Mouse (Mus musculus): ENCODE measurements around the gene Astn2.

Astn2 gene

GRCm38 (mm10) chr4:66344632-66345031 lies 59.8 kb downstream of the Astn2 start:
- Histone ChIP-seq H3K36me3 (ENCODE audit: insufficient read depth, low read length) (no peaks in the 10 kb centered on the region), H3K9me3 (ENCODE audit: low read length) (no peaks in the 10 kb centered on the region), H3K27me3 (ENCODE audit: insufficient read depth, low read length) (0 out of 2 replicates have a peak, but pooled peaks cover 3% of the 10 kb centered on the region), H3K4me3 (replicated peaks; ENCODE audit: low read length) (no peak overlapping the region), H3K4me1 (replicated peaks; ENCODE audit: low read depth, low read length) (no peaks in the 10 kb centered on the region)
- TF ChIP-seq CTCF (conservative IDR thresholded peaks at IDR 0.05; ENCODE audit: low read length) (no peak), NANOG (IDR thresholded peaks at IDR 0.05; ENCODE audit: borderline replicate concordance, low read length) (no peak), POU5F1 (IDR thresholded peaks at IDR 0.05; ENCODE audit: borderline replicate concordance, low read length) (no peak)

- Histone ChIP-seq H3K36me3 (ENCODE audit: insufficient read depth, low read length) (no peaks in the 10 kb centered on the region), H3K27me3 (ENCODE audit: insufficient read depth, low read length) (peaks cover 10% of the 10 kb centered on the region), H3K9me3 (ENCODE audit: low read length) (no peaks in the 10 kb centered on the region), H3K4me3 (replicated peaks; ENCODE audit: low read length) (no peak overlapping the region), H3K4me1 (replicated peaks; ENCODE audit: low read depth, low read length) (no peaks in the 10 kb centered on the region)
- TF ChIP-seq CTCF (conservative IDR thresholded peaks at IDR 0.05; ENCODE audit: low read length), result no peak
- TF ChIP-seq NANOG (IDR thresholded peaks at IDR 0.05; ENCODE audit: borderline replicate concordance, low read length), result no peak
- no peak for TF ChIP-seq POU5F1 (IDR thresholded peaks at IDR 0.05; ENCODE audit: borderline replicate concordance, low read length)
Measured at GRCm38 (mm10) chr4:66337443-66337842, 67.0 kb downstream of the Astn2 start.

DNA sequence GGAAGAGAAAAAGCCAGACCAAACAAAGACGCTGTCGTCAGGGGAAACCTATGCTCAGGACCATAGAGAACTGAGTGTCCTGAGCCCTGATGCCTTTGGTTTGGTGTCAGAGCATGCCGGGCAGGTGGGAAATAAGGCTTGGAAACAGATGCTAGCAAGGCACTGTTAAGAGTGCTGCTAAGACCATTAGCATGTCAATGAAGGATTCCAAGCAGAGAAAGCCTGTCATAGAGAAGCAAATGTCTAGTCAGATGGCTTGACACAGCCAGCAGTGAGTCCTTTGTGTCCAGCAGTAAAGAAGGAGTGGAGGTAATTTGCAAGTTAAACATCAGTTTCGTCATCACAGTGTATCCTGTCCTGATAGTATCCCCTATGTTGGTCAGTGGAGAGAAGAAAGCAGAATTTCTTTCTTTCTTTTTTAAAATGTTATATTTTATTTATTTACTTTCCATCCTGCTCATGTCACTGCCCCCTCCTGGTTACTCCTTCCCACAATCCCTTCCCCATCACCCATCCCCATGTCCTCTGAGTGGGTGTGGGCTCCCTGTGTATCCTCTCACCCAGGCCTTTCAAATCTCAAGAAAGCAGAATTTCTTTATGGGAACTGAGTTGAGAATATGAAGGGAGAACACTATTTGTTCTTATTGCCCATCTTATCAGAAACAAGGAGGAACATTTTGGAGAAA lies 73.7 kb downstream of the Astn2 start:
- Histone ChIP-seq H3K36me3 (ENCODE audit: insufficient read depth, low read length) (no peaks in the 10 kb centered on the region), H3K27me3 (ENCODE audit: insufficient read depth, low read length) (peaks cover 19% of the 10 kb centered on the region), H3K4me3 (replicated peaks; ENCODE audit: low read length) (no peak overlapping the region), H3K9me3 (ENCODE audit: low read length) (no peaks in the 10 kb centered on the region), H3K4me1 (replicated peaks; ENCODE audit: low read depth, low read length) (peaks cover 37% of the 10 kb centered on the region)
- TF ChIP-seq NANOG (IDR thresholded peaks at IDR 0.05; ENCODE audit: borderline replicate concordance, low read length) (peak; percentile 92), POU5F1 (IDR thresholded peaks at IDR 0.05; ENCODE audit: borderline replicate concordance, low read length) (peak; percentile 76; the same call in 1 of the 2 replicates), CTCF (conservative IDR thresholded peaks at IDR 0.05; ENCODE audit: low read length) (no peak)

DNA sequence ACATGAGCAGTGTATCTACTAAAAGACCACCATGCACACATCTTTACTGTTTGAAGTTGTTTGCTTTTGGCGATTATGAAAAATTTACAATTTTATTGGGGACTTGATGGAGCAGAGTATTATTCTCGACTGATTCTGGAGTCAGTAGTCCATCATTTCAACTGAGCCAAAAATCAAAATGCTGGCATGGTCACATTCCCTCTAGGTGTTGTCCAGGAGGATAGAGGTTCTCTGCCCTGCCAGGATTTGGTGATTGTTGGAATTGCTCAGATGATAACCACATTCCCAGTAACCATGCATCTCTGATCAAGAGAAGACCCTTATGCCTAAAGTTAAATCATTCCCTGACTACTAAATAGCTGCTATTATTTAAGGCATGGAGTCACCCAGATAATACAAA lies 83.4 kb downstream of the Astn2 start:
- Histone ChIP-seq H3K4me1 (replicated peaks; ENCODE audit: low read depth, low read length) (no peaks in the 10 kb centered on the region), H3K4me3 (replicated peaks; ENCODE audit: low read length) (no peak overlapping the region), H3K36me3 (ENCODE audit: insufficient read depth, low read length) (no peaks in the 10 kb centered on the region)

GRCm38 (mm10) chr4:66314806-66315484 lies 89.5 kb downstream of the Astn2 start:
- TF ChIP-seq CTCF (conservative IDR thresholded peaks at IDR 0.05; ENCODE audit: low read length), result no peak
- no peak for TF ChIP-seq NANOG (IDR thresholded peaks at IDR 0.05; ENCODE audit: borderline replicate concordance, low read length)
- TF ChIP-seq POU5F1 (IDR thresholded peaks at IDR 0.05; ENCODE audit: borderline replicate concordance, low read length), result no peak
- no peak overlapping the region for H3K4me3 ChIP-seq (replicated peaks; ENCODE audit: low read length)
- H3K9me3 ChIP-seq (ENCODE audit: low read length), result no peaks in the 10 kb centered on the region
- no peaks in the 10 kb centered on the region for H3K4me1 ChIP-seq (replicated peaks; ENCODE audit: low read depth, low read length)
- H3K36me3 ChIP-seq (ENCODE audit: insufficient read depth, low read length), result no peaks in the 10 kb centered on the region
- H3K27me3 ChIP-seq (ENCODE audit: insufficient read depth, low read length), result no peaks in the 10 kb centered on the region

More for the DNA sequence above, 83.4 kb downstream of the Astn2 start:
- H3K27me3 ChIP-seq (ENCODE audit: insufficient read depth, low read length), result 0 out of 2 replicates have a peak, but pooled peaks cover 8% of the 10 kb centered on the region
- no peaks in the 10 kb centered on the region for H3K9me3 ChIP-seq (ENCODE audit: low read length)
- TF ChIP-seq CTCF (conservative IDR thresholded peaks at IDR 0.05; ENCODE audit: low read length), result no peak
- TF ChIP-seq POU5F1 (IDR thresholded peaks at IDR 0.05; ENCODE audit: borderline replicate concordance, low read length), result no peak
- TF ChIP-seq NANOG (IDR thresholded peaks at IDR 0.05; ENCODE audit: borderline replicate concordance, low read length), result no peak

DNA sequence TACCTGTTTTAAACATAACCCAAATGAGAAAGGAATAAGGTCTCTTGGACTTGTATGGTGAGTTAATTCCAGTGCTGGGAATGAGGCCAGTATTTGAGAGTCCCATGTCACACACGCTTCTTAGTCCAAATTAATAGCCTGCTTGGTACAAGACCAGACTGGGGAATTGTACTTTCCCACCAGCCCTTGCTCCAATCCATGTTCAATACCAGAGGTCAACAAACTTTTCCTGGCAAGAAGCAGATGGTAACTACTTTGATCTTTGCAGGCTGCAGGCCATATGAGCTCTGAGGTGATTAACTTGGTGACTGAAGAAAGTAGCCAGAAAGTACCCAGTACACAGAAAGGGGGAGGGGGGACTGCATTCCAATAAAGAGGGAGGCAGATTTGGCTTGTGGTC lies 91.7 kb downstream of the Astn2 start:
- Histone ChIP-seq H3K4me1 (replicated peaks; ENCODE audit: low read depth, low read length) (no peaks in the 10 kb centered on the region), H3K4me3 (replicated peaks; ENCODE audit: low read length) (no peak overlapping the region), H3K36me3 (ENCODE audit: insufficient read depth, low read length) (no peaks in the 10 kb centered on the region), H3K9me3 (ENCODE audit: low read length) (no peaks in the 10 kb centered on the region), H3K27me3 (ENCODE audit: insufficient read depth, low read length) (no peaks in the 10 kb centered on the region)
- TF ChIP-seq POU5F1 (IDR thresholded peaks at IDR 0.05; ENCODE audit: borderline replicate concordance, low read length) (no peak), NANOG (IDR thresholded peaks at IDR 0.05; ENCODE audit: borderline replicate concordance, low read length) (no peak), CTCF (conservative IDR thresholded peaks at IDR 0.05; ENCODE audit: low read length) (no peak)

DNA sequence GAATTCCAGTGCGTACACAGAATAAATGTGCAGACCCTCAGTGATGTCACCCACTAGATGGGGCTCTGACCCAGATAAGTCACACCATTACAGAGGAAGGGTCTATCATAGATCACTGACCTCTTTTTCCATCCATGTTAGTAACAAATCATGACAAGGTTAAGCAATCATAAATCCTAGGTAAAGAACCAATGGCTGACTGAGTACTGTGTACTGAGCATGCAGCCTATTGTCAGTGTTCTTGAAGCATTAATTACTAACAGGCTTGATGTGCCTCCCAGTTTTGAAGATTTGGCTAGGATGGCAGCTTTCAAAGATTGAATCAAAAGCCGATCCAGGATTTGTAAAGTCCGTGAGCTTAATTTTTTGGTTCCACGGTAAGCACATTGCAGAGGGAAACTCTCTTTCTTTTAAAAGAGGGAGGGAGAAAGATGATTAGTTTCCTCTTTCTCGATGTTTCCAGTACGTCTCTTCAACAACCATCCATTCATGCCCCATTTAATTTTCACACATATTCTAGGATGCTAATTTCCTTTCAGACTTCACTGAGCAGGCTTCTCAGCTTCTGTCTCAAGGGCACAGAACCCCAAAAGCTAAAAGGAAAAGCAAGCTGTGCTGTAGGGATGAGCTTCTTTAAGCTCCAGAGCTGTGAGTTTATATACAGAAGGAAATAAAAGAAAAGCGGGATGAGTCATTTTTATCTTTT lies 93.9 kb downstream of the Astn2 start:
- Histone ChIP-seq H3K4me3 (replicated peaks; ENCODE audit: low read length) (no peak overlapping the region), H3K9me3 (ENCODE audit: low read length) (no peaks in the 10 kb centered on the region), H3K4me1 (replicated peaks; ENCODE audit: low read depth, low read length) (no peaks in the 10 kb centered on the region), H3K36me3 (ENCODE audit: insufficient read depth, low read length) (no peaks in the 10 kb centered on the region), H3K27me3 (ENCODE audit: insufficient read depth, low read length) (no peaks in the 10 kb centered on the region)
- TF ChIP-seq CTCF (conservative IDR thresholded peaks at IDR 0.05; ENCODE audit: low read length) (no peak), POU5F1 (IDR thresholded peaks at IDR 0.05; ENCODE audit: borderline replicate concordance, low read length) (no peak), NANOG (IDR thresholded peaks at IDR 0.05; ENCODE audit: borderline replicate concordance, low read length) (no peak)

DNA sequence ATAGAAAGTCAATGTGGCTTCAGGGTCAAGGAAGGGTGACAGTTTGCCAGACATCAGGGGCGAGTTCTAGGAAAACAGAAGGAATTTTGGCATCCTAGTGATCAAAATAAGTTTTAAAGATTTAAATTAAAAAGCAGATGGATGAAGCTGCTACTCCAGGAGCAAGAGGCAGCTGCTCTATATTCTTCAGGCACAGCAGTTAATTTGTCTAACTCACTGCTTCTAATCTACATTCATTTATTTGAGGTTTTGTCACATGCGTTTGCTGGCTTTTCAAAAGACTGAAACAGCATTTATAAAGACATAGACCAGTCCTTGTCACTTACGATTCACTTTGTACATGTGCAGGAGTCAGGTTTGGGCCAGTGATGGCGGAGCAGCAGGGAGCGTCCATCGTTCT lies 98.0 kb downstream of the Astn2 start:
- TF ChIP-seq CTCF (conservative IDR thresholded peaks at IDR 0.05; ENCODE audit: low read length), result no peak
- no peak for TF ChIP-seq POU5F1 (IDR thresholded peaks at IDR 0.05; ENCODE audit: borderline replicate concordance, low read length)
- no peak for TF ChIP-seq NANOG (IDR thresholded peaks at IDR 0.05; ENCODE audit: borderline replicate concordance, low read length)
- no peaks in the 10 kb centered on the region for H3K9me3 ChIP-seq (ENCODE audit: low read length)
- H3K4me3 ChIP-seq (replicated peaks; ENCODE audit: low read length), result no peak overlapping the region
- H3K36me3 ChIP-seq (ENCODE audit: insufficient read depth, low read length), result no peaks in the 10 kb centered on the region
- no peaks in the 10 kb centered on the region for H3K27me3 ChIP-seq (ENCODE audit: insufficient read depth, low read length)
- no peaks in the 10 kb centered on the region for H3K4me1 ChIP-seq (replicated peaks; ENCODE audit: low read depth, low read length)

Measured in E14TG2a.4 (cell line).